Mouse (Mus musculus) subcutaneous adipose tissue, adult 2 months (tissue): ENCODE results near the gene Ffar4. TPM values are rescaled to one million over a fixed set of nuclear protein-coding genes. Genes with fewer than 3 reads are reported as not detected.

Source experiments
- polyA plus RNA-seq: library from polyadenylated mRNA; depleted of rRNA; stranded (reverse); fragments of >200 nt; gene quantifications from 2 replicates; pipeline ENCODE4 v1.2.3, GENCODE M21; 2012; ENCODE audit warnings: low replicate concordance; rRNA removed

The Ffar4 gene
- polyA plus RNA-seq: 21.4 and 53.5 TPM in 2 replicates

GRCm38 (mm10) chr19:38096858-38097758 lies at the start of gene Ffar4:
Ffar4 (plus strand) TSS chr19:38097071.

GRCm38 (mm10) chr19:38054720-38055192 lies 42.1 kb upstream of the Ffar4 start, which contains the start of gene Cep55:
Cep55 (plus strand) TSS chr19:38055011.

GRCm38 (mm10) chr19:38125219-38125610 lies 28.3 kb downstream of the Ffar4 start, which contains the start of gene Rbp4:
Rbp4 (minus strand) TSS chr19:38125281.

GRCm38 (mm10) chr19:38132481-38132880 lies 35.6 kb downstream of the Ffar4 start, which contains the start of gene Pde6c:
Pde6c (plus strand) TSS chr19:38132781.

Other genes with a start within 250 kb of the Ffar4 start
- gene Myof, start 53.5 kb upstream of the Ffar4 start, polyA plus RNA-seq: 23.7 and 55.1 TPM in 2 replicates
- gene Cep55, start 42.1 kb upstream of the Ffar4 start, polyA plus RNA-seq: 0.43 and 3.3 TPM in 2 replicates
- 474 and 1,586 TPM in 2 replicates for gene Rbp4, start 28.2 kb downstream of the Ffar4 start, polyA plus RNA-seq
- not detected in 2 replicates for gene Pde6c, start 35.7 kb downstream of the Ffar4 start, polyA plus RNA-seq
- 3.5 and 5.3 TPM in 2 replicates for gene Fra10ac1, start 127.1 kb downstream of the Ffar4 start, polyA plus RNA-seq
- 0.57 and 0.62 TPM in 2 replicates for gene Lgi1, start 167.5 kb downstream of the Ffar4 start, polyA plus RNA-seq